Comparison of ENCODE assay signal across 8 mouse cellular contexts in genomic region chr5:149861489-149861962, GRCm38 (mm10).
A peak's percentile ranks its signal among the peaks of the same experiment; 100 is the strongest.
DNase-seq lines count a peak whose midpoint lies in the region; ATAC-seq and TF ChIP-seq lines count a peak whose summit lies in the region.

No protein-coding gene starts in this region.

- ATAC-seq in kidney, embryonic 15.5 days (replicated peaks; ENCODE audit: low FRiP score), result peak; percentile 89
- ATAC-seq in liver, embryonic 12.5 days, result peak; percentile 35; the same call in 1 of the 2 replicates

- in situ Hi-C loops in ES-E14 (cut with MboI; ENCODE audit: low sequenced_read_pairs in 2 of 2, unreplicated experiment in 2 of 2), result no loop called here

- 17% methylated on average over 4 of the region's 4 CpGs for WGBS in kidney, embryonic 15.5 days
- 43% methylated on average over 4 of the region's 4 CpGs for WGBS in liver, embryonic 12.5 days (ENCODE audit: insufficient replicate concordance)

- no peaks in the 10 kb centered on the region for H3K9me3 ChIP-seq in ES-E14 (ENCODE audit: control insufficient read depth, insufficient read depth, low read depth, low read length)
- no peaks in the 10 kb centered on the region for H3K9me3 ChIP-seq in kidney, embryonic 15.5 days (replicated peaks)
- H3K9me3 ChIP-seq in liver, embryonic 12.5 days (replicated peaks), result no peaks in the 10 kb centered on the region

- no peak overlapping the region for H3K4me3 ChIP-seq in ES-E14 (ENCODE audit: insufficient read depth in 1 of 2, low read depth in 1 of 2, low read length in 2 of 2, poor library complexity in 1 of 2, severe bottlenecking in 1 of 2)
- H3K4me3 ChIP-seq in kidney, embryonic 15.5 days (replicated peaks), result no peak overlapping the region
- no peak overlapping the region for H3K4me3 ChIP-seq in liver, embryonic 12.5 days

- H3K27me3 ChIP-seq in kidney, embryonic 15.5 days, result no peaks in the 10 kb centered on the region
- no peaks in the 10 kb centered on the region for H3K27me3 ChIP-seq in liver, embryonic 12.5 days (replicated peaks)

- no peak overlapping the region for H3K27ac ChIP-seq in ES-E14 (ENCODE audit: insufficient read depth, low read depth, low read length, poor library complexity, severe bottlenecking)
- 0 out of 2 replicates have a peak overlapping the region, but pooled peaks have one; percentile 11 for H3K27ac ChIP-seq in kidney, embryonic 15.5 days
- no peak overlapping the region for H3K27ac ChIP-seq in liver, embryonic 12.5 days

- DNase-seq in 3T3-L1 (ENCODE audit: low read depth, low spot score) (peak; percentile 44), ES-E14 (ENCODE audit: low read depth, low spot score) (peak; percentile 41)
- DNase-seq in embryo, embryonic 9.5 days (ENCODE audit: extremely low spot score), result peak; percentile 67
- DNase-seq in heart, adult 8-10 months (ENCODE audit: low spot score), result peak; percentile 52
- DNase-seq in ovary, postnatal 14 days (ENCODE audit: low spot score), result peak; percentile 57
- no peak for DNase-seq in T-cell, adult 2 months (ENCODE audit: low spot score)

- peak overlapping the region; percentile 42 for H3K4me2 ChIP-seq in kidney, embryonic 15.5 days
- H3K4me2 ChIP-seq in liver, embryonic 12.5 days, result no peak overlapping the region

- peaks cover 0 to 2% of the 10 kb centered on the region in 2 experiments; a peak in 1 of 4 replicates for H3K4me1 ChIP-seq in ES-E14 (ENCODE audit: control insufficient read depth in 2 of 2, insufficient read depth in 2 of 2, low read length in 2 of 2, poor library complexity in 1 of 2)
- H3K4me1 ChIP-seq in kidney, embryonic 15.5 days, result peaks cover 16% of the 10 kb centered on the region
- no peaks in the 10 kb centered on the region for H3K4me1 ChIP-seq in liver, embryonic 12.5 days

- H3K9ac ChIP-seq in ES-E14 (ENCODE audit: insufficient read depth, low read depth, low read length, poor library complexity, severe bottlenecking), result no peak overlapping the region
- no peak overlapping the region for H3K9ac ChIP-seq in kidney, embryonic 15.5 days
- H3K9ac ChIP-seq in liver, embryonic 12.5 days, result no peak overlapping the region

- H3K36me3 ChIP-seq in ES-E14 (ENCODE audit: control insufficient read depth, insufficient read depth, low read length, poor library complexity, severe bottlenecking), result no peaks in the 10 kb centered on the region
- no peaks in the 10 kb centered on the region for H3K36me3 ChIP-seq in kidney, embryonic 15.5 days
- H3K36me3 ChIP-seq in liver, embryonic 12.5 days, result no peaks in the 10 kb centered on the region

TF ChIP-seq in ES-E14, 5 proteins besides CTCF, POLR2A, EP300 and RAD21:
- TF ChIP-seq ZC3H11A (IDR thresholded peaks at IDR 0.05; ENCODE audit: borderline replicate concordance, low read depth, low read length) (peak; percentile 11; the same call in 1 of the 2 replicates), MAFK (IDR thresholded peaks at IDR 0.05; ENCODE audit: insufficient read depth, low read depth, low read length) (no peak), HCFC1 (IDR thresholded peaks at IDR 0.05; ENCODE audit: borderline replicate concordance, insufficient read depth, low read length) (no peak), CHD2 (IDR thresholded peaks at IDR 0.05; ENCODE audit: low read depth, low read length) (no peak), ZNF384 (IDR thresholded peaks at IDR 0.05; ENCODE audit: low read depth, low read length) (no peak)
